ENCODE assay signal across 10 mouse cellular contexts in genomic region chr11:48398032-48398431, GRCm38 (mm10).
"Had no signal": no experiment of that assay in that cellular context is flagged by ENCODE, and none has a peak within 500 bp of the region (broad histone marks: within the 10 kb centered on the region; RNA-seq: fewer than 3 reads in every experiment).

No protein-coding gene starts in this region.

- H3K4me3 ChIP-seq: limb, embryonic 12.5 days; liver, embryonic 13.5 days; midbrain, embryonic 12.5 days had no signal

- H3K4me2 ChIP-seq: limb, embryonic 12.5 days; liver, embryonic 13.5 days; midbrain, embryonic 12.5 days had no signal

- H3K27me3 ChIP-seq: limb, embryonic 12.5 days; liver, embryonic 13.5 days; midbrain, embryonic 12.5 days had no signal

- H3K27ac ChIP-seq: limb, embryonic 12.5 days; liver, embryonic 13.5 days; midbrain, embryonic 12.5 days had no signal

- H3K9me3 ChIP-seq: limb, embryonic 12.5 days; liver, embryonic 13.5 days; midbrain, embryonic 12.5 days had no signal

- H3K36me3 ChIP-seq: limb, embryonic 12.5 days; liver, embryonic 13.5 days; midbrain, embryonic 12.5 days had no signal

- DNase-seq: kidney, adult 8-10 months; kidney, postnatal 36 days; liver; liver, embryonic 13.5 days; liver, postnatal 0 days; right cerebral cortex, adult 18-20 months; right cerebral cortex, postnatal 25 days; thymus, postnatal 36 days had no signal

- H3K9ac ChIP-seq: limb, embryonic 12.5 days; liver, embryonic 13.5 days; liver, postnatal 0 days; midbrain, embryonic 12.5 days had no signal

- ATAC-seq: liver, postnatal 0 days had no signal

- H3K4me1 ChIP-seq: limb, embryonic 12.5 days; liver, embryonic 13.5 days; midbrain, embryonic 12.5 days had no signal
